Mouse (Mus musculus) limb, embryonic 10.5 days (tissue): ENCODE measurements around the gene Ccdc86. TPM values are rescaled to one million over a fixed set of nuclear protein-coding genes. Genes with fewer than 3 reads are reported as not detected.

Source experiments
- DNase-seq: peaks from one replicate; pipeline ENCODE4 v3.0.0-alpha.2; 2017; ENCODE audit warnings: low spot score
- H3K27ac ChIP-seq: fragments of 300-500 bp; sonication (generic); 2 replicates; pipeline ENCODE4 v1.5.1; 2016; ENCODE audit warnings: mild to moderate bottlenecking
- H3K27me3 ChIP-seq: fragments of 300-500 bp; sonication (generic); 2 replicates; pipeline ENCODE4 v1.6.1; 2016; ENCODE audit warnings: low read depth, mild to moderate bottlenecking; ENCODE audit not compliant: poor library complexity, severe bottlenecking
- H3K36me3 ChIP-seq: fragments of 300-500 bp; sonication (generic); 2 replicates; pipeline ENCODE4 v1.6.1; 2016; ENCODE audit warnings: mild to moderate bottlenecking, moderate library complexity
- H3K4me1 ChIP-seq: fragments of 300-500 bp; sonication (generic); 2 replicates; pipeline ENCODE4 v1.6.1; 2016
- H3K4me3 ChIP-seq: fragments of 300-500 bp; sonication (generic); 2 replicates; pipeline ENCODE4 v1.5.1; 2016; ENCODE audit warnings: mild to moderate bottlenecking, moderate library complexity
- H3K9me3 ChIP-seq: fragments of 300-500 bp; sonication (generic); replicated peaks from 2 replicates; pipeline ENCODE4 v1.6.1; 2016; ENCODE audit warnings: mild to moderate bottlenecking
- WGBS: fragments of 180-500 bp; shearing (Covaris S2); methylation state at CpG from one replicate; pipeline ENCODE4 v1.1.7; 2016; 5-methylcytosine and 5-hydroxymethylcytosine counted together
- polyA plus RNA-seq: library from polyadenylated mRNA; unstranded; fragments of >200 nt; fragmentation: Nextera tagmentation; extraction: Ambion mirVana; gene quantifications from 2 replicates; pipeline ENCODE4 v1.2.1, GENCODE M21; 2016

The Ccdc86 gene
- polyA plus RNA-seq, 1 experiment from 2014 or later, result 46.8 TPM

DNA sequence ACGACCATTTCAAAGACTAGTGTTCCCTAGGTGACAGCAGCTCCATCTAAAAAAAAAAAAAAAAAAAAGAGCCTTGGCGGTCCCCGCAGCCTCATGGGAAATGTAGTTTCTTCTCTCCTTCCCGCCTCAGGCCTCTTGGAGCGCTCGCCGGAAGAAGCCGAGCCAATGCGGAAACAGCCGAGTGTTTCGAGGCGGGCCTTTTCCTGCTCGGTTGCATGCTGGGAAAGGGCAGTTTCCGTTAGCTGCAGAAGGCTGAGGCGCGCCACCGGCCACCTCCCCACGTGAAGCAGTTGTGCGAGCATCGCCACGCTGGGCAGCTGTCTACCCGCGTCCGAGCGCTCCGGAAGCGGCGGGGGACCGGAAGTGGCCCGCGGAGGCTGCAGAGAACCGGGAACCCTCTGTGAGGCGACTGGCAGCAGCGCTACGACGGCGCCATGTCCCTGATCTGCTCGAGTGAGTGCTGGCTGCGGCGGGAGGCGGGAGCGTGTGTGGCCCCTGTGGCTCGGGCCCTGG is 54.0 kb downstream of the Ccdc86 start, which contains the start of gene Prpf19:
TSS of gene Prpf19 (plus strand) at position 216 of the 513 bp plus-strand sequence.
- Histone ChIP-seq H3K27me3 (no peaks in the 10 kb centered on the region), H3K27ac (peak within 1 kb of the TSS; percentile 92), H3K4me3 (peak within 1 kb of the TSS; percentile 86), H3K9me3 (no peaks in the 10 kb centered on the region), H3K36me3 (peaks cover 33% of the 10 kb centered on the region), H3K4me1 (peaks cover 19% of the 10 kb centered on the region)
- peak; percentile 97 for DNase-seq
- 0% methylated on average over 43 of the region's 43 CpGs for WGBS

DNA sequence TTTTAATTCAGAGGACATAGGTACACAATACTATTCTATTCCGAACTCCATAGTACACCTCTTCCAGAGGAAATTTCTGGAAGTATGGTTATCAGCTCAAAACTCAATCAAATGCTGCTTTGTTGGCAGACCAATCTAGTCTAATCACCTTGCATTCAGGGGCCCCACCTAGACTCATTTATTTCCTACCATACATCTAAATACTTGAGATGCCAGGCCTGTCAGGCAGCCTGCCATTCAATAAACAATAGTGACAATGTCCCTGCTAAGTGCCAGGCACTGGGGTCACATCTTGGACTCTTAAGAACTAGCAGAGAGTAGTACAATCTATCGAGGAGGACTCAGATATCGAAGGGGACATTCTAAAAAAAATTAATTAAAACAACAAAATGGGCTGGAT is 56.9 kb downstream of the Ccdc86 start:
- no peak overlapping the region for H3K27ac ChIP-seq
- peaks cover 18% of the 10 kb centered on the region for H3K4me1 ChIP-seq
- H3K27me3 ChIP-seq, result no peaks in the 10 kb centered on the region
- WGBS, result 91% methylated on average over 3 of the region's 3 CpGs
- H3K4me3 ChIP-seq, result no peak overlapping the region
- DNase-seq, result no peak
- no peaks in the 10 kb centered on the region for H3K9me3 ChIP-seq
- H3K36me3 ChIP-seq, result peaks cover 5% of the 10 kb centered on the region

Other genes with a start within 250 kb of the Ccdc86 start
- gene Cd5, start 210.3 kb downstream of the Ccdc86 start, polyA plus RNA-seq, result 0.06 and 0.26 TPM in 2 replicates
- gene Cd6, start 119.2 kb downstream of the Ccdc86 start, polyA plus RNA-seq, result 0.05 TPM in 1 of 2 replicates, not detected in the other
- gene Slc15a3, start 109.5 kb downstream of the Ccdc86 start, polyA plus RNA-seq, result 0.20 and 0.28 TPM in 2 replicates
- gene Tmem132a, start 79.3 kb downstream of the Ccdc86 start, polyA plus RNA-seq, result 151 and 160 TPM in 2 replicates
- gene Tmem109, start 67.3 kb downstream of the Ccdc86 start, polyA plus RNA-seq, result 71.7 and 72.3 TPM in 2 replicates
- gene Prpf19, start 54.0 kb downstream of the Ccdc86 start, polyA plus RNA-seq, result 47.2 and 51.5 TPM in 2 replicates
- not detected in 2 replicates for gene Zp1, start 28.6 kb downstream of the Ccdc86 start, polyA plus RNA-seq
- gene Ptgdr2, start 12.1 kb downstream of the Ccdc86 start, polyA plus RNA-seq, result 0.08 TPM in 2 replicates
- gene Ms4a10, start 25.4 kb upstream of the Ccdc86 start, polyA plus RNA-seq, result not detected in 2 replicates
- not detected in 2 replicates for gene Ms4a15, start 44.0 kb upstream of the Ccdc86 start, polyA plus RNA-seq
- gene Ms4a18, start 68.8 kb upstream of the Ccdc86 start, polyA plus RNA-seq, result not detected in 2 replicates
- gene Ms4a8a, start 131.8 kb upstream of the Ccdc86 start, polyA plus RNA-seq, result not detected in 2 replicates
- gene 1700017D01Rik, start 181.6 kb upstream of the Ccdc86 start, polyA plus RNA-seq, result not detected in 2 replicates
- not detected in 2 replicates for gene 1700025F22Rik, start 216.1 kb upstream of the Ccdc86 start, polyA plus RNA-seq
- not detected in 2 replicates for gene Ms4a13, start 247.5 kb upstream of the Ccdc86 start, polyA plus RNA-seq